Mouse (Mus musculus): Measurements from ENCODE around the gene Kif26a. TPM values are rescaled to one million over a fixed set of nuclear protein-coding genes. Genes with fewer than 3 reads are reported as not detected.

Gene Kif26a
- polyA plus RNA-seq, 1 experiment from 2014 or later = 4.4 TPM

DNA sequence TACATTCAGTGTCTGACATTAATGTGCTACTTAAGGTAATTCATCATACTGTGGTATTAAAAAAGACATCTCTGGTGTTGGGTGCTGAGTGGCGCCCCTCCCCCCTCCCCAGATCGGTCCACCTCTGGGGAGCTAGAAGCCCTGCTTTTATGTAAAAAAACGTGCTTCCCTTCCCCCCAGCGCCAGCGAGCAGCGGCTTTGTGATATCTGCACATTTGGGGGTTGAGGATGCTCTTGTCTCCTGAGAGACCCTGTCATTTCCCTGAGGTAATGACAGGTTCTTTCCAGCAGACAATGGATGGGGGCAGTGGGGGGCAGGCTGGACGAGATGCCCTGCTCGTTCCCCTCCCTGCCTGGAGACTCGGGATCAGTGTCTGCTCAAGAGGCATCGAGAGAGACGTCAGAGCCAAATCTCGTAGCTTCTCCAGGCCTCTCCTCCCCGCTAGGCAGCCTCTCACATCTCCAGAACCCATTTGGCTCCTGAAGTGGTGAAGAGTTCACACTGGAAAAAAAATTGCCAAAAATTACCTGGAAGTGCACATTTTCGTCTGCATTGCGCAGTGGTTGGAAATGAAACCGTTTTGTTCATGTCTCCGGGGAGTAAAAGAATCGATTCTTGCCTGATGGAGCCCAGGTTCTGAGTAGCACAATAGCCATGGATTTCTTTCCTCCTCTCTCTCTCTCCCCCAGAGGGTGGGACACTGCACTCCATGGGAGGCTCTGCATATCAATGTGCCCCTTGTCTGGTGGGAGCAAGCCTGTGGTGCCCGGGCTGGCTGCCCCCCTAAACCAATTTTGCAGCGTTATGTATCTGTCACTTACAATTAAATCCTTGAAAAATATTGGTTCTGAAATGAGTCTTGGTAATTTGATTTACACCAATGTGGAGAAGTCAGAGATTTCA lies 24.9 kb downstream of the Kif26a start:
- no peaks in the 10 kb centered on the region for H3K9me3 ChIP-seq (ENCODE audit: control insufficient read depth, low read length)

GRCm38 (mm10) chr12:112171657-112172056 lies 25.6 kb downstream of the Kif26a start:
- 94% methylated on average over 1 of the region's 1 CpGs for WGBS
- no peaks in the 10 kb centered on the region for H3K9me3 ChIP-seq (ENCODE audit: control insufficient read depth, low read length)
- H3K4me1 ChIP-seq (ENCODE audit: control insufficient read depth, insufficient read depth, low read length) = peaks cover 20% of the 10 kb centered on the region
- H3K27ac ChIP-seq (ENCODE audit: low read depth, low read length) = no peak overlapping the region
- no peak for ATAC-seq (ENCODE audit: low read depth)
- no peak overlapping the region for H3K9ac ChIP-seq (replicated peaks; ENCODE audit: low read depth, low read length)
- no peaks in the 10 kb centered on the region for H3K27me3 ChIP-seq (ENCODE audit: control insufficient read depth, insufficient read depth, low read length)
- no peak overlapping the region for H3K4me3 ChIP-seq (ENCODE audit: low read depth, low read length)
- 0 out of 2 replicates have a peak, but pooled peaks cover 3% of the 10 kb centered on the region for H3K36me3 ChIP-seq (ENCODE audit: control insufficient read depth, insufficient read depth, low read length)
- no peak overlapping the region for H3K4me2 ChIP-seq (ENCODE audit: low read depth, low read length)

More for the DNA sequence above, 24.9 kb downstream of the Kif26a start:
- Histone ChIP-seq H3K9ac (replicated peaks; ENCODE audit: low read depth, low read length) (no peak overlapping the region), H3K4me2 (ENCODE audit: low read depth, low read length) (no peak overlapping the region), H3K27ac (ENCODE audit: low read depth, low read length) (peak overlapping the region; percentile 8; the same call in 1 of the 2 replicates), H3K4me1 (ENCODE audit: control insufficient read depth, insufficient read depth, low read length) (peaks cover 20% of the 10 kb centered on the region), H3K36me3 (ENCODE audit: control insufficient read depth, insufficient read depth, low read length) (0 out of 2 replicates have a peak, but pooled peaks cover 3% of the 10 kb centered on the region), H3K27me3 (ENCODE audit: control insufficient read depth, insufficient read depth, low read length) (no peaks in the 10 kb centered on the region), H3K4me3 (ENCODE audit: low read depth, low read length) (no peak overlapping the region)
- 18% methylated on average over 20 of the region's 20 CpGs for WGBS
- ATAC-seq (ENCODE audit: low read depth) = no peak

GRCm38 (mm10) chr12:112172214-112172613 lies 26.2 kb downstream of the Kif26a start:
- Histone ChIP-seq H3K36me3 (ENCODE audit: control insufficient read depth, insufficient read depth, low read length) (0 out of 2 replicates have a peak, but pooled peaks cover 3% of the 10 kb centered on the region), H3K9ac (replicated peaks; ENCODE audit: low read depth, low read length) (no peak overlapping the region), H3K27me3 (ENCODE audit: control insufficient read depth, insufficient read depth, low read length) (no peaks in the 10 kb centered on the region), H3K4me1 (ENCODE audit: control insufficient read depth, insufficient read depth, low read length) (peaks cover 20% of the 10 kb centered on the region), H3K4me3 (ENCODE audit: low read depth, low read length) (no peak overlapping the region), H3K27ac (ENCODE audit: low read depth, low read length) (no peak overlapping the region), H3K9me3 (ENCODE audit: control insufficient read depth, low read length) (no peaks in the 10 kb centered on the region), H3K4me2 (ENCODE audit: low read depth, low read length) (no peak overlapping the region)
- no peak for ATAC-seq (ENCODE audit: low read depth)
- 70% methylated on average over 8 of the region's 8 CpGs for WGBS

GRCm38 (mm10) chr12:112177679-112178078 lies 31.7 kb downstream of the Kif26a start:
- WGBS = 94% methylated on average over 19 of the region's 19 CpGs
- Histone ChIP-seq H3K27me3 (ENCODE audit: control insufficient read depth, insufficient read depth, low read length) (no peaks in the 10 kb centered on the region), H3K36me3 (ENCODE audit: control insufficient read depth, insufficient read depth, low read length) (0 out of 2 replicates have a peak, but pooled peaks cover 3% of the 10 kb centered on the region), H3K4me3 (ENCODE audit: low read depth, low read length) (no peak overlapping the region), H3K4me1 (ENCODE audit: control insufficient read depth, insufficient read depth, low read length) (no peaks in the 10 kb centered on the region), H3K9ac (replicated peaks; ENCODE audit: low read depth, low read length) (no peak overlapping the region), H3K4me2 (ENCODE audit: low read depth, low read length) (no peak overlapping the region), H3K27ac (ENCODE audit: low read depth, low read length) (no peak overlapping the region), H3K9me3 (ENCODE audit: control insufficient read depth, low read length) (no peaks in the 10 kb centered on the region)
- ATAC-seq (ENCODE audit: low read depth) = no peak

DNA sequence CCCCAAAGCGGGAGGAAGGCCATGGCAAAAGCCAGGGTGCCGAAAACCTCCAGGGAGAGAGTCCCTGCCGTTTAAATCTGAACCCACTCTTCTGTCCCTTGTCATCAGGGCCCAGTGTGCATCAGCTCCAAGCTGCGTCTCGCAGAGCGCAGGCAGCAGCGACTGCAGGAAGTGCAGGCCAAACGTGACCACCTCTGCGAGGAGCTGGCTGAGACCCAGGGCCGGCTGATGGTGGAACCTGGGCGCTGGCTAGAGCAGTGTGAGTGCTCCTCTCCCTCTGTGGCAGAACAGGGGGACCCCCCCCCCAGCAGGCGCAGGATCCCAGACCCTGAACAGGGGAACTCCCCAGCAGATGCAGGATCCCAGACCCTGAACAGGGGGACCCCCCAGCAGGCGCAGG lies 33.7 kb downstream of the Kif26a start:
- Histone ChIP-seq H3K4me3 (ENCODE audit: low read depth, low read length) (no peak overlapping the region), H3K9ac (replicated peaks; ENCODE audit: low read depth, low read length) (no peak overlapping the region), H3K9me3 (ENCODE audit: control insufficient read depth, low read length) (no peaks in the 10 kb centered on the region), H3K4me2 (ENCODE audit: low read depth, low read length) (no peak overlapping the region), H3K27ac (ENCODE audit: low read depth, low read length) (no peak overlapping the region), H3K36me3 (ENCODE audit: control insufficient read depth, insufficient read depth, low read length) (0 out of 2 replicates have a peak, but pooled peaks cover 3% of the 10 kb centered on the region), H3K4me1 (ENCODE audit: control insufficient read depth, insufficient read depth, low read length) (no peaks in the 10 kb centered on the region), H3K27me3 (ENCODE audit: control insufficient read depth, insufficient read depth, low read length) (no peaks in the 10 kb centered on the region)
- 88% methylated on average over 13 of the region's 13 CpGs for WGBS
- ATAC-seq (ENCODE audit: low read depth) = no peak

DNA sequence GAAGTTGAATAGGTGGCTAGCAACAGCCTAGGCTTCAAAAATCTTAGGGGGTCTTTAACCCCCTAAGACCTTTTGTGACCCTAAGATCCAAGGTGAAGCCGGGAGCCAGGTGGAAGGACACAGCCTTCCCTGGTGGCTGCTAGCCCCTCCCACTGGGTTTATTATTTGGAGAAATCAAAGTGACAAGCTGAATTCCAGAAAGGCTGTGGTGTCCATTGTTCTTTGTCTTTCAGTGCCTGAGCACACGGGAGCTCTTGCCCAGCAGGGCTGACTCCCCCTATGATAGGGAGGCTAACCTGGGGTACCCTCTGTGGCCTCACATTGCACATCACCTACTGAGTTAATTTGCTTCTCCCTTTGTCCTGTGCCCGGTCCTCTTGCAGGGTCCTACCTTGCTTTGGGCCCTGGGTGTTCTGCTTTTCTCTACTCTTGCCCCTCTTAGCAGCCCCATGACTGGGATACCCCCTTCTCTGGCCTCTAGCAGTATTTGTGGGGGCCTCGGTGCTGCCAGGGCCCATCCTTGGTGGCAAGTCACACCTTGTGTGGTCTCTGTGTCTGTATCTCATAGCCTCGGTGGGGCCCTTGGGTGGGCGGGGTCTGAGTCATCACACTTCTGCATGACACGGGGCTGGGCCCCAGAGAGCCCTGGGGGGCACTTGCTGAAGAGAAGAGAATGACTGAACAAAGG lies 36.1 kb downstream of the Kif26a start:
- H3K4me1 ChIP-seq (ENCODE audit: control insufficient read depth, insufficient read depth, low read length) = no peaks in the 10 kb centered on the region
- 34% methylated on average over 7 of the region's 7 CpGs for WGBS
- ATAC-seq (ENCODE audit: low read depth) = no peak
- no peak overlapping the region for H3K27ac ChIP-seq (ENCODE audit: low read depth, low read length)
- no peaks in the 10 kb centered on the region for H3K9me3 ChIP-seq (ENCODE audit: control insufficient read depth, low read length)
- H3K4me2 ChIP-seq (ENCODE audit: low read depth, low read length) = no peak overlapping the region
- no peak overlapping the region for H3K9ac ChIP-seq (replicated peaks; ENCODE audit: low read depth, low read length)
- H3K36me3 ChIP-seq (ENCODE audit: control insufficient read depth, insufficient read depth, low read length) = no peaks in the 10 kb centered on the region
- H3K27me3 ChIP-seq (ENCODE audit: control insufficient read depth, insufficient read depth, low read length) = no peaks in the 10 kb centered on the region
- no peak overlapping the region for H3K4me3 ChIP-seq (ENCODE audit: low read depth, low read length)

GRCm38 (mm10) chr12:112182609-112182955 lies 36.6 kb downstream of the Kif26a start:
- Histone ChIP-seq H3K9me3 (ENCODE audit: control insufficient read depth, low read length) (no peaks in the 10 kb centered on the region), H3K36me3 (ENCODE audit: control insufficient read depth, insufficient read depth, low read length) (no peaks in the 10 kb centered on the region), H3K9ac (replicated peaks; ENCODE audit: low read depth, low read length) (no peak overlapping the region), H3K27ac (ENCODE audit: low read depth, low read length) (no peak overlapping the region), H3K4me2 (ENCODE audit: low read depth, low read length) (no peak overlapping the region), H3K4me3 (ENCODE audit: low read depth, low read length) (no peak overlapping the region), H3K27me3 (ENCODE audit: control insufficient read depth, insufficient read depth, low read length) (no peaks in the 10 kb centered on the region), H3K4me1 (ENCODE audit: control insufficient read depth, insufficient read depth, low read length) (no peaks in the 10 kb centered on the region)
- ATAC-seq (ENCODE audit: low read depth) = 0 out of 2 replicates have a peak, but pooled peaks have one; percentile 32
- WGBS = 35% methylated on average over 7 of the region's 7 CpGs

DNA sequence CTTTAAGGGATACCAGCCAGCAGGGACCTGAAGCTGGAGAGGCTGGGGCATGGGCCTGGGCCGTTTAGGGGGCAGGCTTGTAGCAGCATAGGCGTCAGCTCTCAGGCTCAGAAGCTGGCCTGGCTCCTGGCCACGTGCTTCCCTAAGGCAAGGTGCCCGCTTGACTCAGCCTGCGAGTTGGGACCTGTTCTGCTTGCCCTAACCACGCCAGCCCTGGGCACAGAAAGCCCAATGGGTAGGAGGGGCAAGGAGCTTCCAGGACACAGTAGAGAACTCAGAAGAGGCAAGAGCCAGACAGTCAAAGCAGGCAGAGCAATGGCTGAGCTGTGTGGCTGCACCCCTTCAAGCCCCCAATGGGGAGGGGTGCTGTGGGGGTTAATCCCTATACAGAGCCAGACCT lies 37.7 kb downstream of the Kif26a start:
- Histone ChIP-seq H3K27me3 (ENCODE audit: control insufficient read depth, insufficient read depth, low read length) (no peaks in the 10 kb centered on the region), H3K9ac (replicated peaks; ENCODE audit: low read depth, low read length) (no peak overlapping the region), H3K27ac (ENCODE audit: low read depth, low read length) (0 out of 2 replicates have a peak overlapping the region, but pooled peaks have one; percentile 16), H3K9me3 (ENCODE audit: control insufficient read depth, low read length) (no peaks in the 10 kb centered on the region), H3K4me1 (ENCODE audit: control insufficient read depth, insufficient read depth, low read length) (no peaks in the 10 kb centered on the region), H3K36me3 (ENCODE audit: control insufficient read depth, insufficient read depth, low read length) (no peaks in the 10 kb centered on the region), H3K4me3 (ENCODE audit: low read depth, low read length) (no peak overlapping the region), H3K4me2 (ENCODE audit: low read depth, low read length) (no peak overlapping the region)
- ATAC-seq (ENCODE audit: low read depth) = no peak
- WGBS = 81% methylated on average over 6 of the region's 6 CpGs

GRCm38 (mm10) chr12:112184390-112184789 lies 38.4 kb downstream of the Kif26a start:
- WGBS = 60% methylated on average over 3 of the region's 3 CpGs
- no peak overlapping the region for H3K27ac ChIP-seq (ENCODE audit: low read depth, low read length)
- H3K4me1 ChIP-seq (ENCODE audit: control insufficient read depth, insufficient read depth, low read length) = no peaks in the 10 kb centered on the region
- no peak for ATAC-seq (ENCODE audit: low read depth)
- no peak overlapping the region for H3K4me3 ChIP-seq (ENCODE audit: low read depth, low read length)
- H3K36me3 ChIP-seq (ENCODE audit: control insufficient read depth, insufficient read depth, low read length) = no peaks in the 10 kb centered on the region
- no peak overlapping the region for H3K4me2 ChIP-seq (ENCODE audit: low read depth, low read length)
- no peaks in the 10 kb centered on the region for H3K9me3 ChIP-seq (ENCODE audit: control insufficient read depth, low read length)
- no peaks in the 10 kb centered on the region for H3K27me3 ChIP-seq (ENCODE audit: control insufficient read depth, insufficient read depth, low read length)
- H3K9ac ChIP-seq (replicated peaks; ENCODE audit: low read depth, low read length) = no peak overlapping the region
